Mouse (Mus musculus): ENCODE measurements around the gene Gtf2ird1.

The Gtf2ird1 gene

GRCm38 (mm10) chr5:134309345-134309744, 147.2 kb downstream of the Gtf2ird1 start:
- no peak for DNase-seq

Data from kidney, adult 18-20 months (tissue).